Comparison of ENCODE assay signal across 25 mouse cellular contexts in genomic region chr5:22471243-22471642, GRCm38 (mm10).
A peak's percentile ranks its signal among the peaks of the same experiment; 100 is the strongest.
DNase-seq lines count a peak whose midpoint lies in the region; ATAC-seq lines count a peak whose summit lies in the region.
"Had no signal": no experiment of that assay in that cellular context is flagged by ENCODE, and none has a peak within 500 bp of the region (broad histone marks: within the 10 kb centered on the region; RNA-seq: fewer than 3 reads in every experiment).

No protein-coding gene starts in this region.

- 25% methylated on average over 4 of the region's 4 CpGs for WGBS in forebrain, embryonic 15.5 days
- 85% methylated on average over 4 of the region's 4 CpGs for WGBS in forebrain, embryonic 10.5 days
- 45% methylated on average over 4 of the region's 4 CpGs for WGBS in neural tube, embryonic 13.5 days
- WGBS in midbrain, embryonic 16.5 days: 32% methylated on average over 4 of the region's 4 CpGs

- H3K9me3 ChIP-seq in forebrain, embryonic 15.5 days: no peaks in the 10 kb centered on the region
- H3K9me3 ChIP-seq in forebrain, embryonic 10.5 days: no peaks in the 10 kb centered on the region
- H3K9me3 ChIP-seq in neural tube, embryonic 13.5 days: no peaks in the 10 kb centered on the region
- no peaks in the 10 kb centered on the region for H3K9me3 ChIP-seq in midbrain, embryonic 16.5 days (replicated peaks; ENCODE audit: control insufficient read depth, low read length, poor library complexity, severe bottlenecking)
- H3K9me3 ChIP-seq: embryonic facial prominence, embryonic 10.5 days; G1E; heart, embryonic 15.5 days; intestine, embryonic 15.5 days; limb, embryonic 13.5 days; liver, embryonic 13.5 days; neural tube, embryonic 12.5 days had no signal

- no peaks in the 10 kb centered on the region for H3K27me3 ChIP-seq in forebrain, embryonic 15.5 days
- H3K27me3 ChIP-seq in forebrain, embryonic 10.5 days (ENCODE audit: poor library complexity, severe bottlenecking): no peaks in the 10 kb centered on the region
- H3K27me3 ChIP-seq in neural tube, embryonic 13.5 days: no peaks in the 10 kb centered on the region
- no peaks in the 10 kb centered on the region for H3K27me3 ChIP-seq in midbrain, embryonic 16.5 days (ENCODE audit: control insufficient read depth, insufficient read depth, low read depth, low read length)
- H3K27me3 ChIP-seq: heart, embryonic 15.5 days; intestine, embryonic 15.5 days; limb, embryonic 13.5 days; liver, embryonic 13.5 days; neural tube, embryonic 12.5 days had no signal

- no peaks in the 10 kb centered on the region for H3K36me3 ChIP-seq in forebrain, embryonic 15.5 days
- no peaks in the 10 kb centered on the region for H3K36me3 ChIP-seq in forebrain, embryonic 10.5 days (replicated peaks)
- H3K36me3 ChIP-seq in neural tube, embryonic 13.5 days: no peaks in the 10 kb centered on the region
- no peaks in the 10 kb centered on the region for H3K36me3 ChIP-seq in midbrain, embryonic 16.5 days (ENCODE audit: control insufficient read depth, insufficient read depth, low read length)
- H3K36me3 ChIP-seq: embryonic facial prominence, embryonic 10.5 days; G1E; heart, embryonic 15.5 days; intestine, embryonic 15.5 days; limb, embryonic 13.5 days; liver, embryonic 13.5 days; neural tube, embryonic 12.5 days had no signal

- H3K27ac ChIP-seq in forebrain, embryonic 15.5 days (replicated peaks): no peak overlapping the region
- no peak overlapping the region for H3K27ac ChIP-seq in forebrain, embryonic 10.5 days
- H3K27ac ChIP-seq in neural tube, embryonic 13.5 days (replicated peaks): peak overlapping the region; percentile 33; the same call in 1 of the 2 replicates
- H3K27ac ChIP-seq in midbrain, embryonic 16.5 days (ENCODE audit: low read length): no peak overlapping the region
- H3K27ac ChIP-seq: embryonic facial prominence, embryonic 10.5 days; heart, embryonic 15.5 days; intestine, embryonic 15.5 days; limb, embryonic 13.5 days; liver, embryonic 13.5 days; neural tube, embryonic 12.5 days had no signal

- no peak for DNase-seq in forebrain, embryonic 10.5 days (ENCODE audit: extremely low spot score, low spot score)
- DNase-seq in neural tube, embryonic 10.5 days (ENCODE audit: extremely low spot score, low spot score): no peak
- no peak for DNase-seq in cerebellum, postnatal 14 days
- DNase-seq in adrenal gland, adult 8-10 months: no peak
- DNase-seq in layer of hippocampus, postnatal 10 days (ENCODE audit: low spot score in 2 of 2): no peak
- DNase-seq: cerebellum, adult 8-10 months; gastrocnemius, postnatal 10 days; heart, adult 18-20 months; heart, postnatal 4 days; kidney, adult 9 months; kidney, postnatal 4 days; liver, embryonic 13.5 days; lung, embryonic 14.5 days; lung, postnatal 4 days; right cerebral cortex, postnatal 25 days; thymus, postnatal 36 days had no signal

- no peak overlapping the region for H3K4me3 ChIP-seq in forebrain, embryonic 15.5 days
- H3K4me3 ChIP-seq in forebrain, embryonic 10.5 days: no peak overlapping the region
- no peak overlapping the region for H3K4me3 ChIP-seq in neural tube, embryonic 13.5 days
- no peak overlapping the region for H3K4me3 ChIP-seq in midbrain, embryonic 16.5 days (ENCODE audit: low read depth, low read length)
- H3K4me3 ChIP-seq: embryonic facial prominence, embryonic 10.5 days; heart, embryonic 15.5 days; intestine, embryonic 15.5 days; limb, embryonic 13.5 days; liver, embryonic 13.5 days; neural tube, embryonic 12.5 days had no signal

- H3K4me1 ChIP-seq in forebrain, embryonic 15.5 days: peaks cover 6% of the 10 kb centered on the region
- H3K4me1 ChIP-seq in forebrain, embryonic 10.5 days: no peaks in the 10 kb centered on the region; the same call in 1 of the 2 replicates
- peaks cover 5% of the 10 kb centered on the region for H3K4me1 ChIP-seq in neural tube, embryonic 13.5 days (replicated peaks)
- H3K4me1 ChIP-seq in midbrain, embryonic 16.5 days (ENCODE audit: control insufficient read depth, insufficient read depth, low read length): no peaks in the 10 kb centered on the region
- H3K4me1 ChIP-seq: embryonic facial prominence, embryonic 10.5 days; heart, embryonic 15.5 days; intestine, embryonic 15.5 days; limb, embryonic 13.5 days; liver, embryonic 13.5 days had no signal

- H3K4me2 ChIP-seq in forebrain, embryonic 15.5 days (replicated peaks): no peak overlapping the region
- H3K4me2 ChIP-seq in neural tube, embryonic 13.5 days: no peak overlapping the region
- H3K4me2 ChIP-seq in midbrain, embryonic 16.5 days (ENCODE audit: low read length): no peak overlapping the region
- H3K4me2 ChIP-seq: heart, embryonic 15.5 days; intestine, embryonic 15.5 days; limb, embryonic 13.5 days; liver, embryonic 13.5 days; lung, embryonic 14.5 days; neural tube, embryonic 12.5 days had no signal

- ATAC-seq in forebrain, embryonic 15.5 days (replicated peaks): peak; percentile 61; the same call in 1 of the 2 replicates
- peak; percentile 32; the same call in 1 of the 2 replicates for ATAC-seq in neural tube, embryonic 13.5 days (ENCODE audit: low read depth)
- ATAC-seq in midbrain, embryonic 16.5 days: peak; percentile 64
- ATAC-seq: intestine, embryonic 15.5 days had no signal

- H3K9ac ChIP-seq in forebrain, embryonic 15.5 days (replicated peaks): no peak overlapping the region
- H3K9ac ChIP-seq in neural tube, embryonic 13.5 days: no peak overlapping the region
- no peak overlapping the region for H3K9ac ChIP-seq in midbrain, embryonic 16.5 days (ENCODE audit: low read depth, low read length)
- H3K9ac ChIP-seq: heart, embryonic 15.5 days; intestine, embryonic 15.5 days; limb, embryonic 13.5 days; liver, embryonic 13.5 days; lung, embryonic 14.5 days; neural tube, embryonic 12.5 days had no signal
